Mouse (Mus musculus) embryonic facial prominence, embryonic 14.5 days (tissue): ENCODE data around the gene Gm20388. TPM values are rescaled to one million over a fixed set of nuclear protein-coding genes. Genes with fewer than 3 reads are reported as not detected.

Experiments used
- ATAC-seq: fragments of 200-750 bp; cut with Nextera tagmentation; 2 replicates; pipeline ENCODE4 v1.8.0; 2017; ENCODE audit warnings: low read depth, moderate number of reproducible peaks, moderate TSS enrichment
- DNase-seq: peaks from one replicate; pipeline ENCODE4 v3.0.0-alpha.2; 2015; ENCODE audit warnings: low spot score
- H3K27ac ChIP-seq: fragments of 300-500 bp; sonication (generic); replicated peaks from 2 replicates; pipeline ENCODE4 v1.5.1; 2014; ENCODE audit warnings: low read depth, mild to moderate bottlenecking, low read length, moderate library complexity
- H3K27me3 ChIP-seq: fragments of 300-500 bp; sonication (generic); replicated peaks from 2 replicates; pipeline ENCODE4 v1.6.1; 2014; ENCODE audit warnings: low read length; ENCODE audit not compliant: control insufficient read depth, insufficient read depth
- H3K36me3 ChIP-seq: fragments of 300-500 bp; sonication (generic); 2 replicates; pipeline ENCODE4 v1.6.1; 2014; ENCODE audit warnings: low read length, mixed read lengths; ENCODE audit not compliant: control insufficient read depth, insufficient read depth
- H3K4me1 ChIP-seq: fragments of 300-500 bp; sonication (generic); 2 replicates; pipeline ENCODE4 v1.6.1; 2014; ENCODE audit warnings: antibody characterized with exemption, low read length; ENCODE audit not compliant: control insufficient read depth, insufficient read depth
- H3K4me2 ChIP-seq: fragments of 300-500 bp; sonication (generic); 2 replicates; pipeline ENCODE4 v1.6.1; 2014; ENCODE audit warnings: low read depth, mild to moderate bottlenecking, low read length, moderate library complexity, mixed read lengths
- H3K4me3 ChIP-seq: fragments of 300-500 bp; sonication (generic); 2 replicates; pipeline ENCODE4 v1.5.1; 2014; ENCODE audit warnings: low read depth, mild to moderate bottlenecking, low read length
- H3K9ac ChIP-seq: fragments of 300-500 bp; sonication (generic); 2 replicates; pipeline ENCODE4 v1.6.1; 2014; ENCODE audit warnings: low read depth, mild to moderate bottlenecking, low read length, moderate library complexity, mixed read lengths
- H3K9me3 ChIP-seq: fragments of 300-500 bp; sonication (generic); 2 replicates; pipeline ENCODE4 v1.6.1; 2016; ENCODE audit warnings: low read length; ENCODE audit not compliant: control insufficient read depth
- WGBS: fragments of 180-500 bp; shearing (Covaris S2); extraction: QIAGEN DNeasy Blood & Tissue Kit; methylation state at CpG from one replicate; pipeline ENCODE4 v1.1.7; 2014; 5-methylcytosine and 5-hydroxymethylcytosine counted together
- polyA plus RNA-seq: library from polyadenylated mRNA; unstranded; fragments of >200 nt; fragmentation: Nextera tagmentation; extraction: Ambion mirVana; gene quantifications from 2 replicates; pipeline ENCODE4 v1.2.1, GENCODE M21; 2014

Gm20388 gene
- polyA plus RNA-seq, 1 experiment from 2014 or later, result not detected

DNA sequence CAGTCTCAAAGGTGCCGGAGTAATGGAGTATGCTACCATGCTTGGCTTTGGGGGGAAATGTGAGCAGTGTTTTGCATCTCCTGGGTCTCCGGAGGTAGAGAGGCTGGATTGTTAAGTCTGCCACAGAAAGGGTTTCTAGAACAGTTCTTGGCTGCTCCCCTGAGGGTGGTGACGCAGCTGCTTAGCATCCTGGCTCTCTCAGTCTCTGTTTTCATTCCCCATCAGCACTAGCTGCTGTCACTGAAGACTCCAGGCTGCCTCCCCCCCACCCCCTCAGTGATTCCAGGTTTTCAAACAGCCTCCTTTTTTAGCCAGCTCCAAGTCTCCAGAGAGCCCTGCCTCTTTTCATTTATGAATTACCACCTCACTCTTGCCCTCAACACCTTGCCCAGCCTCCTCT, 4273.4 kb downstream of the Gm20388 start:
- no peaks in the 10 kb centered on the region for H3K9me3 ChIP-seq
- H3K27me3 ChIP-seq, result 0 out of 2 replicates have a peak, but pooled peaks cover 3% of the 10 kb centered on the region
- DNase-seq (peak; percentile 45), ATAC-seq (no peak)
- H3K4me1 ChIP-seq, result peaks cover 3% of the 10 kb centered on the region; the same call in 1 of the 2 replicates
- WGBS, result 60% methylated on average over 3 of the region's 3 CpGs
- H3K4me2 ChIP-seq, result no peak overlapping the region
- H3K4me3 ChIP-seq, result no peak overlapping the region
- no peak overlapping the region for H3K27ac ChIP-seq
- no peak overlapping the region for H3K9ac ChIP-seq
- no peaks in the 10 kb centered on the region for H3K36me3 ChIP-seq

DNA sequence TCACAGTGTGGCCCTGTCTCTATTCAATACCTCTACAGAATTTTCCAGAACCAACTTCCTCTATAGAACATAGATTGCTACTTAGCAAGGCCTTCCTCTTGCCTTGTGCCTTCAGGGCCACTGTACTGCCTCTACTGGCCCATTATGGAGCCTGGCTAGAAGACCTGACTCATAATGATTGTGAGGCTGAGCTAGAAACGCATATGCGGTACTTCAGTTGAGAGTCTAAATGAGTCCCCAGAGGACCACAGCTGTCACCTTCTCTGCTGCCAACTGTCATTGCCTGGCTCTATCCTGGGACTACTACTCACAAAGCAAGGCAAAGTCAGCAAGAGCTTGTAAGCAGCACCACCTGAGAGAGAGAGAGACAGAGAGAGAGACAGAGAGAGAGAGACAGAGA, 4273.9 kb downstream of the Gm20388 start:
- Histone ChIP-seq H3K36me3 (no peaks in the 10 kb centered on the region), H3K9me3 (no peaks in the 10 kb centered on the region), H3K27me3 (0 out of 2 replicates have a peak, but pooled peaks cover 3% of the 10 kb centered on the region), H3K4me1 (peaks cover 3% of the 10 kb centered on the region; the same call in 1 of the 2 replicates), H3K4me2 (no peak overlapping the region), H3K9ac (no peak overlapping the region), H3K4me3 (no peak overlapping the region), H3K27ac (no peak overlapping the region)
- peak; percentile 56; the same call in 1 of the 2 replicates for ATAC-seq
- peak; percentile 51 for DNase-seq
- WGBS, result 59% methylated on average over 2 of the region's 2 CpGs

DNA sequence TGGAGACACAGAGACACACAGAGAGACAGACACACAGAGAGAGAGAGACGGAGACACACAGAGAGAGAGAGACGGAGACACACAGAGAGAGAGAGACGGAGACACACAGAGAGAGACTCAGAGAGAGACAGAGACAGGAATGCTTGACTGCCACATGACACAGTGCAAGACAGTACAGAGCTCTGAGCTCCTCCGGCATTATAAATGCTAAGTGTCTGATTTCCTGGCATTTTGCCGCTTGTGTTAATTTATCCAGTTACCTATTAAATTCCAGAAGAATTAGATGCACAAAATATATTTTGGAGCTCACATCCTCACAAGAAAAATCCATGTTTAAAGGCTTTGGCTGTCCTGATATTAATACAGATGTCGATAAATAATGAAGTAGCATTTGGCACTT, 4274.4 kb downstream of the Gm20388 start:
- WGBS, result 81% methylated on average over 6 of the region's 6 CpGs
- DNase-seq (peak; percentile 50), ATAC-seq (no peak)
- H3K27me3 ChIP-seq, result 0 out of 2 replicates have a peak, but pooled peaks cover 3% of the 10 kb centered on the region
- no peak overlapping the region for H3K27ac ChIP-seq
- H3K36me3 ChIP-seq, result no peaks in the 10 kb centered on the region
- peaks cover 3% of the 10 kb centered on the region; the same call in 1 of the 2 replicates for H3K4me1 ChIP-seq
- H3K9ac ChIP-seq, result no peak overlapping the region
- no peaks in the 10 kb centered on the region for H3K9me3 ChIP-seq
- no peak overlapping the region for H3K4me2 ChIP-seq
- no peak overlapping the region for H3K4me3 ChIP-seq

DNA sequence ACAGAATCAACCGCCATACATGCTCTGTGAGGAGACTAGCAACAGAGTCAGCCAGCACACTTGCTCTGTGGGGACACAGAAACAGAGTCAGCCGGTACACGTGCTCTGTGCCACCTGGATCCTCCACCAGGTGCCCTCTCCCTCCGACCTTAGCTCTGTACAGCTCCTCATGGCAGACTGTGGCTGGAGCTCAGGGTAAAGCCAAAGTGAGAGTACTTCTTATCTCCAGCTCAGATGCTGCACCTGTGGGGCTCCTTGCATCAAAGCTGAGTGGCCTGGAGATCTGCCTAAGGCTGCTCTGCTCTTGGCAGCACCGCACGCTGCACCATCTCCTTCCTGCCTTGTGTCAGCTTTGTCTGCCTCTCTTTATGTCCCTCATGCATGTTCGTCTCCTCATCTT, 4279.7 kb downstream of the Gm20388 start:
- Histone ChIP-seq H3K27ac (no peak overlapping the region), H3K4me3 (no peak overlapping the region), H3K36me3 (no peaks in the 10 kb centered on the region), H3K9me3 (no peaks in the 10 kb centered on the region), H3K4me2 (no peak overlapping the region), H3K4me1 (no peaks in the 10 kb centered on the region), H3K9ac (no peak overlapping the region), H3K27me3 (peaks cover 3% of the 10 kb centered on the region; the same call in 1 of the 2 replicates)
- no peak for DNase-seq
- ATAC-seq, result no peak
- 81% methylated on average over 7 of the region's 7 CpGs for WGBS

DNA sequence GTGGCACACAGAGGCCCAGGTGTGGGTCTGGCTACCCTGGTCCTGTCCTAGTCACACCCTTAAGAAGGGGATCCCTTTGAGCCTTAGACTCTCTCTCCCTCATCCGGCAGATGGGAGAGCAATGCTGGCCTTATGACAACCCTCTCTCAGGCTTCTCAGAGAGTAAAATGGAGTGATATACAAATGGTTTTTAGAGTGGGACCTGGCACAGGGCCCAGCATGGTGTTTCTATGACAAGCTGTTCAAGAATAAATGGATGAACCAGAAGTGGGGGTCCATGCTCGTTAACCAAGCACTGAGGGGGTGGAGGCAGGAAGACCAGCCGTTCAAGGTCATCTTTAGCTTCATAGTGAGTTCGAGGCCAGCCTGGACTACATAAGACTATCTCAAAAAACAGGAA, 4281.6 kb downstream of the Gm20388 start:
- ATAC-seq (no peak), DNase-seq (no peak)
- Histone ChIP-seq H3K36me3 (no peaks in the 10 kb centered on the region), H3K4me2 (no peak overlapping the region), H3K4me1 (peaks cover 11% of the 10 kb centered on the region), H3K27ac (no peak overlapping the region), H3K27me3 (no peaks in the 10 kb centered on the region; the same call in 1 of the 2 replicates), H3K4me3 (no peak overlapping the region), H3K9me3 (no peaks in the 10 kb centered on the region), H3K9ac (no peak overlapping the region)
- 77% methylated on average over 4 of the region's 4 CpGs for WGBS

DNA sequence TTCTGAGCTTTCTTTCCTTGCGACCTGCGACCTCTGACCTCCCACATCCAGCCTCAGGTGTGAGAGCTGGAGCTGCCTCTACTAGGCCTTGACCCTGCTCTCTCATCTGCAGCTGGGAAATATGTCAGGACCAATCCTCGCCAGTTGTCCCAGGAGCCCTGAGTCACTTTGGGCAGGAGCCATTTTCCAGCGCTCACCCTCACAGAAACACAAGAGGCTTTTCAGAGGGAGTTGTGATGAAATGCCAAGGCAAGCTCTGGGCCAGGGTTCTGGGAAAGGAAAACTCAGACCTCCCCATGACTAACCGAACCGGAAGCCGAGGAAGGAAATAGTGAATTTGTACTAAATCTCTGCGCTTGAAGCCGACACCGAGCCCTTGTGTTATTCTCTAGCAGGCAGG, 4282.3 kb downstream of the Gm20388 start:
- H3K27ac ChIP-seq, result no peak overlapping the region
- H3K4me2 ChIP-seq, result no peak overlapping the region
- DNase-seq (peak; percentile 48), ATAC-seq (no peak)
- no peaks in the 10 kb centered on the region for H3K36me3 ChIP-seq
- H3K27me3 ChIP-seq, result no peaks in the 10 kb centered on the region; the same call in 1 of the 2 replicates
- H3K9me3 ChIP-seq, result no peaks in the 10 kb centered on the region
- no peak overlapping the region for H3K4me3 ChIP-seq
- H3K9ac ChIP-seq, result no peak overlapping the region
- 72% methylated on average over 10 of the region's 10 CpGs for WGBS
- peaks cover 11% of the 10 kb centered on the region for H3K4me1 ChIP-seq

DNA sequence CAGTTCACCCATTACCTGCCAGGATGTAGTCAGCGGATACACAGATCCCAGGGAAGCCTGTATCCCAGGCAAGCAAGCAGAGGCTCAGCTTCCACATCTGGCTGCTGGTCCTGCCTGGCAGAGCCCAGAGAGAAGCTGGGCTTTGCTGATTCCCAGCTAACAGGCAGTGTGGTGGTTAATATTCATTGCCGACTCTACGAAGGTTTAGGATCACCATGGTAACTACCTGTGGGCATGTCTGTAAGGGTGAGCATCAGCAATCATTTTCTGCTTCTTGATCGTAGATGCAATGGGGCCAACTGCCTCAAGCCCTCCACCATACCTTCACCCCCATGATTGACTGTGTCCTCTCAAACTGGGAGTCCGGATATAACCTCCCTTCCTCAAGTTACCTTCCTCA, 4283.4 kb downstream of the Gm20388 start:
- Histone ChIP-seq H3K9ac (no peak overlapping the region), H3K4me3 (no peak overlapping the region), H3K4me1 (peaks cover 11% of the 10 kb centered on the region), H3K36me3 (no peaks in the 10 kb centered on the region), H3K9me3 (no peaks in the 10 kb centered on the region), H3K27ac (no peak overlapping the region), H3K27me3 (no peaks in the 10 kb centered on the region; the same call in 1 of the 2 replicates), H3K4me2 (no peak overlapping the region)
- ATAC-seq (no peak), DNase-seq (no peak)
- 78% methylated on average over 5 of the region's 5 CpGs for WGBS

DNA sequence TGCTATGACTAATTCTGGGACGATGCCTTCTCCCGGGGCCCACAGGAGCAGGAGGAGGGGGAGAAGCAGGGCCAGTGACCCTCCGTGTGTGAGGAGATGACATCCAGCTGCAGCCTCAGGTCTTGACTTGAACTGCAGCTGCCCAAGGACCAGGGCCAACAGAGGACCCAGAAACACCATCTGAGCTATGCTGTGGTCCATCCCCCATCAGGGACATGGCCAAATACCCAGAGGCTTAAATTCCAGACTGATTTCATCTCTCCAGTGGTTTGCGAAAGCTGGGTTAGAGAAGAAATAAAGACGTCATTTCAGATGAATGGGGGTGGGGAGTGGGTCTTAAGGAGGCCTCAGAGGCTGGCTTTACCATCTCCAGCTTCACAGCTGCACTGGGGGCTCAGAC, 4285.6 kb downstream of the Gm20388 start:
- Histone ChIP-seq H3K4me3 (no peak overlapping the region), H3K27me3 (no peaks in the 10 kb centered on the region), H3K4me2 (no peak overlapping the region), H3K36me3 (no peaks in the 10 kb centered on the region), H3K4me1 (peaks cover 11% of the 10 kb centered on the region), H3K27ac (peak overlapping the region; percentile 39), H3K9ac (no peak overlapping the region), H3K9me3 (no peaks in the 10 kb centered on the region)
- peak; percentile 79 for DNase-seq
- ATAC-seq, result peak; percentile 76
- 11% methylated on average over 5 of the region's 5 CpGs for WGBS

DNA sequence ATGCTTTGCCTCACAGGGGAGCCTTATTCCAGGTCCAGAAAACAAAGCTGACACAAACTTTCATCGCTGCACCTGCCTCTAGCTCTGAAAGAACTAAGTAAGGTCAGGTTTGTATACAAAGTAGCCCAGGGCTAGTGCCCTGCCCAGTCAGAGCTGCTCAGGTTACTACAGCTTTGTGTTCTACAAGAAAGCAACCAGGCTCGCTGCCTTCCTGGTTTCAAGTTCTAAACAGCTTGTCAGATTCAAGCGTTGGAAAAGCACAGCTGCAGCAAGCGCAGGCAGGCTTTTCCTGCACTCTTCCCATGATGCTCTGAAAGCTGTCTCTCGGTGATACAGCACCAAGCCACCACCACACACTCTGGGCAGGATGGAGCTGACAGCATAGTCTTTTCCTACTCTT, 4286.2 kb downstream of the Gm20388 start:
- H3K4me1 ChIP-seq, result peaks cover 11% of the 10 kb centered on the region
- H3K9ac ChIP-seq, result no peak overlapping the region
- 19% methylated on average over 5 of the region's 5 CpGs for WGBS
- H3K36me3 ChIP-seq, result no peaks in the 10 kb centered on the region
- peak overlapping the region; percentile 39 for H3K27ac ChIP-seq
- no peak overlapping the region for H3K4me3 ChIP-seq
- ATAC-seq (peak; percentile 79), DNase-seq (peak; percentile 72)
- no peaks in the 10 kb centered on the region for H3K27me3 ChIP-seq
- H3K9me3 ChIP-seq, result no peaks in the 10 kb centered on the region
- H3K4me2 ChIP-seq, result no peak overlapping the region
